Mouse (Mus musculus) ovary, postnatal 10 days (tissue): ENCODE measurements around the gene Gramd1a.
A peak's percentile ranks its signal among the peaks of the same experiment; 100 is the strongest.

Source experiments
- DNase-seq: peaks from one replicate; pipeline ENCODE4 v3.0.0; 2022; ENCODE audit warnings: low spot score

Gramd1a gene

DNA sequence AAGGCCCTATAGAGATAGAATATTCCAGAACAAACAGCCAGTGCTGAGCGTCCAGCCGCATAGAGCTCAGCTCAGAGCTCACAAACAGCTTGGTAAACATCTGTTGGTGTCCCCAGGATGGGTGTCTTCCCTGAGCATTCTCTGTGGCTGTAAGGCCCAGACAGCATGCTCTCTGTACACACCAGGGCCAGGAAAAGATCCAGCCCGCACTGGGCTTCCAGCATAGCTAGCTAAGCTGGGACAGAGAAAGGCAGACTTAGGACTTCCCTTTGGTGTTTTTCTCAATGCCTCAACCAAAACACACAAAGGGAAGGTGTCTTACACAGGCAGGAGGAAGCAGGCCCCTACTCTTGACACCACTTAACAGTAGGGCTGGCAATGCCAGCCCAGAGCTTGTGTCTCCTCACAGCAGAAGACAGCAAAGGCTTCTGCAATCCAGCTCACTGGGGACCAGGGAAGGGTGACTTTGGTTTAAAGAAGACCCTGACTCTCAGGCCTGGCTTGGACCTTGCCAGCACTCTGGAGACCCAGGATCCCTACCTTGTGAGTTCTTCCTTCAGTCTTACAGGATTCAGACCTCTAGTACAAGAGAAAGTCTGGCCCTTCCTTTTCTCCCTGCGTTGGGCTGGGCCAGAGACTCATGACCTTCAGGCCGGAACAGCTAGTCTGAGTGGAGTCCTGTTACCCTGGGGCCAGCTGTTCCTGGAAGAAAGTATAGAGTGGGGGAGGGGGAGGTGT is at the start of gene Gramd1a:
Gene Gramd1a, minus strand, starts transcription at position 601 of the 738 bp plus-strand sequence.
- no peak for DNase-seq

DNA sequence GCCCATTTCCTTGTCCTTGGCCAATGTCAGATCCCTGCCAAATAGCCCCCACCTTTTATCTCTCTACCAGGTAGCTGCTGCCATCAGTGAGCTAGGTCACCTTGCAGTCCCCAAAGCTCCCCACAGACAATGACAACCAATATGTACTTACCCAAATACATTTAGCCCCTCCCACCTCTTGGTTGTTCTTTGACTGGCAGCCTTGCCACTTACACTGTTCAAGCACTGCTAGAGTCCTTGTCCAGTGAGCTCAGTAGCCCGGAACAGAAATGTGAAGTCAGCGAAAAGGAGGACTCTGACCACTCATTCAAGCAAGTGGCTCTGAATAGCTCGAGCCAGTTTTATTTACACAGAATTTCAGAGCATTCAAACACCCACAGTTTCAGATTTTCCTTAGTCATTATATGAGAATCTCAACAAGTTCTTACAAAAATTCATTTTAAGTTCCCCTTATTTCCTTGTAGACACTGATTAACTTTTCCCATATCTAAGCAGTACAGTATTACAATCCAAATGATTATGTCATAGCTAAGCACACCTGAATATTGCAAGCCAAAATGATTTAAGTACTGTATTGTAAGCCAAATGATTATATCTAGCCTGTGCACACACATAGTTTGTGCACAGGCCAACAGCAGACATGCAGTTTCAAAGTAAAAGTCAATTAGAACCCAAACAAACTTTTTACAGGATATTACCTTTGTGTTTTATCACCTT is 40.1 kb upstream of the Gramd1a start:
- DNase-seq: no peak

- no peak for DNase-seq
Observed at GRCm38 (mm10) chr7:31184711-31185110, 29.0 kb upstream of the Gramd1a start.

- DNase-seq: no peak
Observed at GRCm38 (mm10) chr7:31182863-31183262, 27.2 kb upstream of the Gramd1a start.

DNA sequence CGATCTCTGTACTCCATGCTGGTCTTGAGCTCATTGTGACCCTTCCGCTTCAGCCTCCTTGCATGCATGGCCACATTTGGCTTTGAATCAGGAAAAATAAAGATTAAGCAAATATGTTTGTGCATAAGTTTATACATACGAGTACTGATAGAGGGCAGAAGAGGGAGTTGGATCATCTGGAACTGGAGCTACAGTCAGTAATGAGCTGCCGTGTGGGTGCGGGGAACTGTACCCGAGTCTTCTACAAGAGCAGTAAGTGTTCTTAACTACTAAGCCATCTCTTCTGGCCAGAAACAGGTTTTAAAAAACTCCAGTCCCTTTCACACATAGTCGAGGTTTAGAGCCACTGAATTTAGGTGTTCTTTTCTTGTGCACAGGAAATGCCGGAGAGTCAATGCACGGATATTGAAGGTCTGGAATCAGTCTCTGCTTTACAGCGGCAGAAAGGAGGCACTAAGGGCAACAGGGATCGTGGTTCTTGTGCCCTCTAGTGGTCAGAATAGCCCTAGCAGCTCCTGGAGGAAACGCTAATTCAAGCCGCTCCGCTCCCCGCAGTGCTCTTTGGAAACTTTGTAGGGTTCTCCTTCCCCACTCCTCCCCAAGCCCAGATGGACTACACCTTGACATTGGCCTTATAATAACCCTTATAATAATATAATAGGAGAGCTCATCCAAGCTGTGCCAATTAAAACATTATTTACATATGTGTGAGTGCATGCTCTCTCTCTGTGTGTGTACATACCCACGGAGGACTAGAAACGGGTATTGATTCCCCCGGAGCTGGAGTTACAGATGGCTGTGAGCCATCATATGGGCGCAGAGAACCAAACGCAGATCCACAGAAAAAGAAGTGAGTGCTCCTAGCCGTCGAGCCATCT is 21.4 kb upstream of the Gramd1a start:
- DNase-seq: peak; percentile 38

DNA sequence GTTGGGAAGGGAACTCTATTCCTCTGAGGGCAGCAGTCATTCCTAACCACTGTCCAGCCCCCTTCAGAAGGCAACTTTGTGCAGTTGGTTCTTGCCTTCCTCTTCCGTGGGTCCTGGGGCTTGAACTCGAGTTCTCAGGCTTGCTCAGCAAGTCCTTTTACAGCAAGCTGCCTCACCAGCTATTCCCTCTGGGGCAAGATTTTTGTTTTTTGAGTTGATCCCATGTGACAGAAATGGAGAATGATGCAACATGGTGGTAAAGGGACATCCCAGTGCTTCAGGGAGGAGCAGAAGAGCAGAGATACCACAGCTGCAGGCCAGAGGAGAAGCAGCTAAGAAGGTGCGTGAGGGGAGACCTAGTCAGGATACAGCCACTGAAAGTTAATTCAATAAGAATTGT is 19.4 kb upstream of the Gramd1a start:
- no peak for DNase-seq

GRCm38 (mm10) chr7:31174466-31174865 is 18.8 kb upstream of the Gramd1a start:
- no peak for DNase-seq

GRCm38 (mm10) chr7:31172238-31172637 is 16.5 kb upstream of the Gramd1a start:
- no peak for DNase-seq

DNA sequence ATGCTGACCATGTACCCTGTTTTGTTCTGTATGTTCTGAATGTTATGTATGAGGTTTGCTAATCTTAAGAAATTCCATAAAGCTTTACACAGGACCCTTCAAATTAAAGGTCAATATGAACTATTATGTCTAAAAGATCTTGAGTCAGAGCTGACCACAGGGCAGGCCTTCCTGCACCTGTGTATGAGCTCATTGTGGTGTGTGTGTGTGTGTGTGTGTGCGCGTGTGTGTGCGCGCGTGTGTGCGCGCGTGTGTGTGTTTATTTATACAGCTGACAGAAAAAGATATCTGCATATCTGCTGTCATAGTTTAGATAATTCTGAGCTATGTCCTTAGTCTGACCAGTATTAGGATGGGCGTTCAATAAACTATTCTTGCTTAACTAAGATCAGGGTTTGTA is 14.8 kb upstream of the Gramd1a start:
- no peak for DNase-seq

GRCm38 (mm10) chr7:31168412-31168811 is 12.7 kb upstream of the Gramd1a start:
- no peak for DNase-seq

DNA sequence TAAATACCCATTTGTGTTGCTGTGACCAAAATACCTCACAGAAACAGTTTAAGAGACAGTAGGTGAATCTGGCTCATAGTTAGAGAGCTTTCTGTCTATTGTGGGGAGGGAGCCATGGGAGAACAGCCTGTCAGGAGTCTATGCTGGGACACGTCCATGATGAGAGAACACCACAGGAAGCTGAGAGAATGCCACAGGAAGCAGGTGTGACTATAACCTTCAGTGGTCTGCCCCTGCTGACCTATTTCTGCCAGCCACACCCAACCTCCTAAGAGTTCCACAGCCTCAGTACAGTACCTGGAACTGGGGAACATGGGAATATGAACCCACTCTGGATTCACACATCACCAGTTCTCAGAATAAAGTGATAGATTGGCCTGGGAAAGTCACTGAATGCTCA is 9.1 kb upstream of the Gramd1a start:
- no peak for DNase-seq

GRCm38 (mm10) chr7:31163666-31164577 is 8.2 kb upstream of the Gramd1a start:
- DNase-seq: no peak

GRCm38 (mm10) chr7:31162324-31162723 is 6.6 kb upstream of the Gramd1a start:
- no peak for DNase-seq

DNA sequence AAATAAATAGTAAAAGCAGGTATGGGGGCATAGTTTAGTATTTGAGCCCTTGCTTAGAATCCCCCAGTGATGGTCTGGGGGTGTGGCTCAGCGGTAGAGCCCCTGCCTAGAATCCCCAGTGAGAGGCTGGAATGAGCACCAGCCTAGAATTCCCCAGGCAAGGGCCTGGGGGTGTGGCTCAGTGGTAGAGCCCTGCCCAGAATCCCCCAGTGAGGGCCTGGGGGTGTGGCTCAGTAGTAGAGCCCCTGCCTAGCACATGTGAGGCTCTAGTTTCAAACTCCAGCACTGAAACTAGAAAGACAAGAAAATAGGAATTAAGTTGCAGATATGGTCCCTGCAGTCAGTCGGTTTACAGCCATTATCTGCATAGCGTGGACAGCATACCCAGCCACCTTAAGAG is 6.1 kb upstream of the Gramd1a start:
- no peak for DNase-seq

- DNase-seq: no peak
Observed at GRCm38 (mm10) chr7:31161246-31161645, 5.5 kb upstream of the Gramd1a start.

- no peak for DNase-seq
Observed at GRCm38 (mm10) chr7:31160763-31161162, 5.1 kb upstream of the Gramd1a start.

GRCm38 (mm10) chr7:31156034-31156928 is 585 bp upstream of the Gramd1a start:
- no peak for DNase-seq

DNA sequence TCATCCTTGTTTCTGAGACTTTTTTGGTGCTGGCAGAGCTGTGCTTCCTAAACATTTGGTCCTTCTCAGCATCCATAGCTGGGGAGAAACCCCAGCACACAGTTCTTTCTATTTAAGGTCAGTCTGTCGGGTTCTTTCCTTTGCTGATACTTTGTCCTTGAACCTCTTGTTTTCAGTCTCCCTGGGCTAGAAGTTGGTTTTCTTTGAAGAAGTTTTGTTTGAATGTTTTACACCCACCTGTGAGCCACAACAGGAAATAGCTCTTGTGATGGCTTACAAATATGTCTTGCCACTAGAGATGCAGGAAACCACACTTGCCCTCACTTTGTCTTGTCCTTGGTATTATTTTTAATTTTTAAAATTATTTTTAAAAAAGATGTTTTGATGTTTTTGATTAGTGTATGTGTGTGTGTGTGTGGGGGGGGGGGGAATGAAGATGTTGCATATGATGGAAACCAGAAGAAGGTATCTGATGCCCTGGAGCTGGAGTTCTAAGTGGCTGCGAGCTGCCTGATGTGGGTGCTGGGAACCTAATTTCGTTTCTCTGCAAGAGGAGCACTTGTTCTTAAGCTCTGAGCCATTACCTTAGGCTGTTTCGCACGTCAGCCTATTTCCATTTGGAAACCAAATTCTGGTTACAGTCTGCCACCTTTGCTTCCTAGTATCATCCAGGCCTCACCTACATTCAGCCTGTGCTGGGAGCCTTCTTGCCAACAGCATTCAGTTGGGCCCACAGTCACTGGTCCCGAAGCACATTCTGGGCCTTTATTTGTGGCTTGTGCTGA is 2.0 kb downstream of the Gramd1a start:
- DNase-seq: no peak
